Mouse (Mus musculus) left cerebral cortex, postnatal 10 days (tissue): ENCODE results near the gene Prkacb. TPM values are rescaled to one million over a fixed set of nuclear protein-coding genes. Genes with fewer than 3 reads are reported as not detected.

Experiments used
- DNase-seq, 2 experiments: peaks; one replicate each; pipeline ENCODE4 v3.0.0; 2021 to 2022; ENCODE audit warnings: low spot score in 2 of 2, mixed read lengths in 1 of 2; ENCODE audit errors: extremely low spot score in 1 of 2
- intact Hi-C: fragments of 180-260 bp; cut with DNase I; formaldehyde crosslinking; loops from one replicate; pipeline ENCODE4 v1.15.1; 2025
- total RNA-seq, 2 experiments: library from RNA; stranded (reverse); gene quantifications; 2 replicates each; pipeline ENCODE4 v1.2.3; 2021

The Prkacb gene
- total RNA-seq, 2 experiments from 2014 or later = 488 to 489 TPM

DNA sequence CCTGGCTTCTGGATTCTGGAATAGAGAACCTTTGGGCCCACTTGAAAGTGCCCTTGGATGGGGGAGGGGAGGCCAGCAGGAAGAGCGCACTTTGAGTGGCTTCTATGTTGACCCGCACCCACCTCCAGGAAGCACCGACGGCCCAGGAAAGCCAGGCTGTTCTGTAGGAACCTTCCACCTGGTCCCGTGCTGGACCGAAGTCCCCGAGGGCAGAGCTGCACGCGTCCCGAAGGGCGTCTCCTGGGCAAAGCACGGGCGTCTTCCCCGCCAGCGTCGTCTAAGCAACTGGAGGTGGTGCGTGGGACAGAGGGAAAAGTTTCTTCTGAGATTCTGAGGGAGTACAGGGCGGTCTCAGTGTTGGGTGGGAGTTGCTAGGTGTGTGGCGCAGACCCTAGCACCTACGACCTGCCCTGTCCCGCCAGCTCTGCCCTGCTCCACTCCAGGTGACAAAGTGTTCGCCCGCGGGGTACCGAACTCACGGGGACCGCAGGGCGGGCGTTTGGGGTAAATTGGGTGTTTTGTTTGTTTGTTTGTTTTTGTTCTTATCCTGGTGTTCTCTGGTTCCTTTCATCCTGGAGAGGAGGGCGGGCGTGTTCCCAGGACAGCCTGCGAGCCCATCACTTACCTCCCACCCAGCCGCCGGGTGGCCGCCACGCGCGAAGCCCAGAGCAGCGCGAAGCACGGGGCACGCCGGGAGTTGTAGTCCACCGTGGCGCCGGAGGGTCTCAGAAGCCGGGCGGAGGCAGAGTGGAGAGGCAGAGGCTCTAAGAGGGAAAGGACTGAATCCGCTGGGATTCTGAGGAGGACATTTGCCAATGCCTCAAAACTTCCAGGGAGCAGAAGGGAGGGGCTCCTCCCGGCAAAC is 127.7 kb downstream of the Prkacb start, which contains the start of gene Samd13:
Gene Samd13 (minus strand): TSS at position 782 of the 865 bp plus-strand sequence.
- peak; percentile 55 to 86 for DNase-seq
- intact Hi-C loops = loop anchor here (10.0 kb wide), 1 partner anchor 60 kb away; no protein-coding TSS in a partner anchor

DNA sequence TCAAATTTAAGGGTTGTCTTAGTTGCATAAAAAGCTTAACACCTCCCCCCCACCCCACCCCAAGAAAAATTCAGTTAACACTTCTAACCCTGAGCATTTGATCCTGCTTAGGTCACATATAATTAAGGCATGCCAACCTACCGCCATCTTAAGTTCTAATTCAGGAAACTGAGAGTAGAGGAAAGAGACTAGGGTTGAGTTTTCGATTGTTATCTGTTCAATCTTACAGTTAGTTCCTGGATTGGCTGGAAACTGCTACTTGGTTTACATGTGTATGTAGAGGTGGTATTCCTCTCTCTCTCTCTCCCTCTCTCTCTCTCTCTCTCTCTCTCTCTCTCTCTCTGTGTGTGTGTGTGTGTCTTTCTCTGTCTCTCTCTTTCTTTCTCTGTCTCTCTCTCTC is 129.7 kb downstream of the Prkacb start:
- intact Hi-C loops = loop anchor here (10.0 kb wide), 1 partner anchor 58 kb away; no protein-coding TSS in a partner anchor
- no peak for DNase-seq

DNA sequence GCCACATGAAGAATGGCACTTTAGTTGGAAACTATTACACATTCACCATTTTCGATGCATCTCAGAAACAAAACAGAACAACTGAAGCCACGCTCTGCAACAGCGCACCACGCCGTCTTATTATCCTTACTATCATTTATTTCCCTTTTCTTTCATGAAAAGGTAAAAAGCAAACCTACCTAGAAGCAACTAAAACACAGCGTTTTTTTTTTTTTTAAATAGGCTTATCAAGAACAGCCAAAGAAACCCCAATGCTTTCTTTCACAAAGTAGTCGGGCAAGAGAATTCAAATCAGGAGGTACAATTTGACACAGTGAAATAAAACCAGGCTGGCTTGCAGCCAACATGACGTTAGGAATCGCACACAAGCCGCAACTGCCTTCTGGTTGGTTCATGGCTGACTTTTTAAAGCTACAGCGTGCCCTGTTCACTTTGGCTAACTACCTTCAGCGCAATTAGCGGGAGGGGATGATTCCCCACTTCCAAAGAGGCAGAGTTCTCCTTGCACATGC is 130.6 kb downstream of the Prkacb start:
- intact Hi-C loops = loop anchor here (10.0 kb wide), 1 partner anchor 57 kb away; no protein-coding TSS in a partner anchor
- peak; percentile 71 to 73 for DNase-seq

DNA sequence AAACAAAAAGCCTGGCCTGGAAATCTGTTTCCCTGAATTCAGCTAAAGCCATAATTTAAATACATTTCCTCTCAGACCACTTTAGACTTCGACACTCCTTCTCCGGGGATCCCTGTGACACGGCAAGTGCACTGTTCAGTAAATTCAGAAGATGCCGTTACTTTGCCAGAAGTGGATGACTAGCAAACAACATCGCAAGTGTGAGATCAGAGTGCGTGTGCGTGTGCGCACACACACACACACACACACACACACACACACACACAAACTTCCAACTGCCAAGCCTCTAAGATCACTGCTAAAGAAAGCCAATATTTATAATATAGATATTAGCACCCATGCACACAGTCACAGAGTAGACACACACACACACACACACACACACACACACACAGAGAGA is 131.1 kb downstream of the Prkacb start:
- DNase-seq = no peak
- intact Hi-C loops = loop anchor here (10.0 kb wide), 1 partner anchor 57 kb away; no protein-coding TSS in a partner anchor

DNA sequence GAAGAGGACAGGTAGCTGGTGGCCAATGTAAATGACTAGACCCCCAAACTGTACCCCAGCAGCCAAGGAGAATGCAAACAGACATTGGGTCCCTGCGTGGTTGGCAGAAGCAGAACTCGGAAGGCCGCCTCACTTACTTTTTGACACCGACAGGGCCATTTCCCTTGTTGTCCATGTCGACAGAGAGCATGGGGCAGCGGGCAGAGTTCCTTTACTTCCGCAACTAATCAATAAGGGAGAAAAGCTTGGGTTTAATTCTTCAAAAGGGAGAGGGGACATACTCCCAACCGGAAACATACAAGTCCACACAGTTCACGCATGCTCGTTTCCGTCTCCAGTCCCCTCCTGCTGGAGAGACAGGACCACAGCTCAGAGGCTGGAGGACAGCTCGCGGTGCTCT is 132.2 kb downstream of the Prkacb start:
- no peak for DNase-seq
- intact Hi-C loops = loop anchor here (10.0 kb wide), 1 partner anchor 56 kb away; no protein-coding TSS in a partner anchor

DNA sequence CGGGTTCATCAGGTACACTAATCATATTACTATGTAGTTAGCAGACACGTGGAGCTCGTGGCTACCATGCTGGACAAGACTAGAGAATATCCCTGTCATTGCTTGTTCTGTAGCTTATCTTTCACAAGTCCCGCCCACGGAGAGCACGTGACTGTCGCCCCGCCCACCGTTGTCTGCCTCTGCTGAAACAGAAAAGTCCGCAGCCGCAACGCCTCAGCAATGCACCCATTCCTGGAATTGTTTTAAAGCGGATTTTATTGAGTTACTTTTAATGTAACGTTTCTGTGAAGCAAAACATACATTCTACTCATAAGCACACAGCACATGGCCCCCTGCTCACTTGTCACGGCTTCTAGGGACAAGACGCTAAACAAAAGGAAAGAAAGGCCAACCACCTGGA is 133.1 kb downstream of the Prkacb start:
- DNase-seq = peak in 1 of 2 experiments; percentile 38
- intact Hi-C loops = loop anchor here (10.0 kb wide), 1 partner anchor 55 kb away; no protein-coding TSS in a partner anchor

Other genes with a start within 250 kb of the Prkacb start
- gene Uox, start 242.6 kb downstream of the Prkacb start, total RNA-seq = under 1 TPM; 0.58 to 0.99 TPM
- gene Dnase2b, start 197.4 kb downstream of the Prkacb start, total RNA-seq = not detected
- gene 4930503B20Rik, start 161.7 kb downstream of the Prkacb start, total RNA-seq = not detected
- 1 to 10 TPM in 1 of 2 experiments, under 1 TPM in 1; 0.43 to 1.3 TPM for gene Samd13, start 127.4 kb downstream of the Prkacb start, total RNA-seq
- 100 to 1,000 TPM; 108 TPM for gene Ttll7, start 39.4 kb upstream of the Prkacb start, total RNA-seq